Mouse (Mus musculus) liver, embryonic 11.5 days (tissue): ENCODE measurements around the gene Dyrk3. TPM values are rescaled to one million over a fixed set of nuclear protein-coding genes. Genes with fewer than 3 reads are reported as not detected.

Experiments used
- ATAC-seq: fragments of 200-750 bp; cut with Nextera tagmentation; replicated peaks from 2 replicates; pipeline ENCODE4 v1.8.0; 2017; ENCODE audit warnings: moderate number of reproducible peaks, mild to moderate bottlenecking, moderate TSS enrichment, moderate library complexity; ENCODE audit not compliant: low FRiP score
- DNase-seq: peaks from one replicate; pipeline ENCODE4 v3.0.0-alpha.2; 2017; ENCODE audit warnings: low spot score
- H3K27ac ChIP-seq: fragments of 300-500 bp; sonication (generic); 2 replicates; pipeline ENCODE4 v1.5.1; 2014; ENCODE audit warnings: mild to moderate bottlenecking, low read depth, low read length, control low read depth
- H3K27me3 ChIP-seq: fragments of 300-500 bp; sonication (generic); replicated peaks from 2 replicates; pipeline ENCODE4 v1.6.1; 2014; ENCODE audit warnings: low read length, mixed read lengths; ENCODE audit not compliant: control insufficient read depth, insufficient read depth
- H3K36me3 ChIP-seq: fragments of 300-500 bp; sonication (generic); 2 replicates; pipeline ENCODE4 v1.6.1; 2014; ENCODE audit warnings: mild to moderate bottlenecking, low read length, moderate library complexity, mixed read lengths; ENCODE audit not compliant: control insufficient read depth, insufficient read depth
- H3K4me1 ChIP-seq: fragments of 300-500 bp; sonication (generic); replicated peaks from 2 replicates; pipeline ENCODE4 v1.6.1; 2014; ENCODE audit warnings: low read length, mixed read lengths; ENCODE audit not compliant: control insufficient read depth, insufficient read depth
- H3K4me2 ChIP-seq: fragments of 300-500 bp; sonication (generic); 2 replicates; pipeline ENCODE4 v1.6.1; 2014; ENCODE audit warnings: mild to moderate bottlenecking, control low read depth, moderate library complexity
- H3K4me3 ChIP-seq: fragments of 300-500 bp; sonication (generic); 2 replicates; pipeline ENCODE4 v1.5.1; 2014; ENCODE audit warnings: low read depth, low read length, control low read depth
- H3K9ac ChIP-seq: fragments of 300-500 bp; sonication (generic); 2 replicates; pipeline ENCODE4 v1.6.1; 2014; ENCODE audit warnings: low read depth, low read length, control low read depth
- H3K9me3 ChIP-seq: fragments of 300-500 bp; sonication (generic); 2 replicates; pipeline ENCODE4 v1.6.1; 2016; ENCODE audit warnings: low read length, inconsistent platforms, mixed read lengths; ENCODE audit not compliant: control insufficient read depth
- WGBS: fragments of 180-500 bp; shearing (Covaris S2); extraction: QIAGEN DNeasy Blood & Tissue Kit; methylation state at CpG from one replicate; pipeline ENCODE4 v1.1.7; 2014; 5-methylcytosine and 5-hydroxymethylcytosine counted together
- polyA plus RNA-seq: library from polyadenylated mRNA; unstranded; fragments of >200 nt; fragmentation: Nextera tagmentation; extraction: Ambion mirVana; gene quantifications from 2 replicates; pipeline ENCODE4 v1.2.1, GENCODE M21; 2014

The Dyrk3 gene
- polyA plus RNA-seq = 11.7 and 16.2 TPM in 2 replicates

DNA sequence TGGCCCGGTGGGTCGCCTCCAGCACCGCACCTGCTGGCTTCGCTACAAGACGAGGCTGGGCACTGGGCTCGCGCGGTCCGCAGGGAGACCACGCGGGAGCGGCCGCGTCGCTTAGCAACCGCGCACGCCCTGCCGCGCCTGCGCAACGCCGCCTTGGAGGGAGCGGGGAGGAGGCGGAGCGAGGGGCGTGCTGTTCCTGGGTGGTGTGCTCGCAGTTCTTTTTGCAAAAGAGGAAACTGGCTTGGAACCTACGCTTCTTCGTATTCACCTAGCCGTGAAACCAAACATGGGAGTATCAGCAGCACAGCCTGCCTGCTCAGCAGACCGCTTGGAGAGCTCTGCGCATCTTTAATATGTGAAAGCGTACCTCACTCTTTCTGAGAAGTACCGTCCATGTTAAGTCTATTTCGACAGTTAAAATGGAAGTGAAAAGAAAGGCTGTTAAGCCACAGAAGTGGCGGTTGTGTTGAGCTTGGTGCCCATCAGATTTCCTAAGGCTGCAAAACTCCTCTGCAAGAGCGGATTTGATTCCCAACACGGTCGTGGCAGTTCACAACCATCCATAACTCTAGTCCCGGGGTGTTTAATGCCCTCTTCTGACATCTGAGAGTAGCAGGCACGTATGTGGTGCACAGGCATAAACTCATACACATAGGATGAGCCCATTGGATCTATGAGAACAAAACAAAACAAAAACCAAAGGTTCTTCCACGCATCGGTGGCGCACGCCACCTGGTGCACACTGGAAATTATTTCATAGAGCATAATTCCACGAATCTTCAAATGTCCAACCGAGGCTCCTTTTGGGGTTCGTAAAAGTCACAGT, at the start of gene Dyrk3:
Dyrk3 (minus strand) TSS at position 150 of the 826 bp plus-strand sequence.
- H3K9me3 ChIP-seq = no peaks in the 10 kb centered on the region
- WGBS = 5% methylated on average over 49 of the region's 49 CpGs
- H3K4me3 ChIP-seq = peak within 1 kb of the TSS; percentile 94
- H3K9ac ChIP-seq = peak within 1 kb of the TSS; percentile 92
- H3K4me1 ChIP-seq = peaks cover 21% of the 10 kb centered on the region
- DNase-seq (peak; percentile 91), ATAC-seq (peak; percentile 93)
- H3K27ac ChIP-seq = peak within 1 kb of the TSS; percentile 96
- H3K4me2 ChIP-seq = peak within 1 kb of the TSS; percentile 92
- H3K27me3 ChIP-seq = no peaks in the 10 kb centered on the region
- no peaks in the 10 kb centered on the region for H3K36me3 ChIP-seq

DNA sequence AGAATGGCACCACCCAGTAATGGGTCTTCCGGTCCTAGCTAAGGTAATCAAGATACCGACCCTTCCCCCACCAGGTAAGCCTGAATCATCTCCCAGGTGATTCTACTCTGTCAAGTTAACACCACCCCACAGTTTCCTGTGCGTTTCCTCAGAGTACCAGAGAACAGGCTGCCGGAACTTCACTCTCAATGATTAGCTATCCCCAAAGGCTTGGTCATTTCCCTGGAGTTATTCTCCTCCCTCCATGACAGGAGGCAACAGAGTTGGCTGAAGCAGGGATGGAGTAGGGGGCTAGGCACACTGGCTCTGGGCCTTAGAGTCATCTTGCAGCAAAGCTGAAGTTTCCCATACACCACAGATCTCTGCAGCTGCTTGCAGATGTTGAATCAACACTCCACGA, 49.7 kb upstream of the Dyrk3 start:
- Histone ChIP-seq H3K27ac (no peak overlapping the region), H3K4me3 (no peak overlapping the region), H3K4me2 (no peak overlapping the region), H3K9ac (no peak overlapping the region), H3K4me1 (no peaks in the 10 kb centered on the region), H3K36me3 (no peaks in the 10 kb centered on the region), H3K9me3 (no peaks in the 10 kb centered on the region), H3K27me3 (no peaks in the 10 kb centered on the region)
- no peak for ATAC-seq
- no peak for DNase-seq
- WGBS = 79% methylated on average over 5 of the region's 5 CpGs

DNA sequence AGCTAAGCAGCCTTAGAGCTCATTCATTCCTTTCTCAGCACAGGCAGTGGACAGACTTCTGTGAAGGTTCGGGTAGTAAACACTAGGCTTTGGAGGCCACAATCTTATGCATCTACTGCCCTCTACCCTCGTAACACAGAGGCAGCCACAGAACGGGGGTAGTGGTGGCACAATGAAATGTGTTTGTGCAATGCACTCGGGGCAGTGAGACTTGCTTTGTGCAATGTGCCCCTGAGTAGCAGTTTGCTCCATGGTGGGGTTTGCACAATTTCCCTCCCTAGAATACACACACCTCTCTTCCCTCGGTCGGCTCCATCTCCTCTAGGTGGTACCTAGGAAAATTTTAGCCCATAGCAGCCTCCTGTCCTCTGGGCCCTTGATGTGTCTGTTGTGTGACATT, 48.9 kb upstream of the Dyrk3 start:
- Histone ChIP-seq H3K27ac (no peak overlapping the region), H3K9ac (no peak overlapping the region), H3K4me3 (no peak overlapping the region), H3K36me3 (no peaks in the 10 kb centered on the region), H3K4me1 (no peaks in the 10 kb centered on the region), H3K27me3 (no peaks in the 10 kb centered on the region), H3K4me2 (no peak overlapping the region), H3K9me3 (no peaks in the 10 kb centered on the region)
- ATAC-seq (no peak), DNase-seq (no peak)
- 74% methylated on average over 6 of the region's 6 CpGs for WGBS

DNA sequence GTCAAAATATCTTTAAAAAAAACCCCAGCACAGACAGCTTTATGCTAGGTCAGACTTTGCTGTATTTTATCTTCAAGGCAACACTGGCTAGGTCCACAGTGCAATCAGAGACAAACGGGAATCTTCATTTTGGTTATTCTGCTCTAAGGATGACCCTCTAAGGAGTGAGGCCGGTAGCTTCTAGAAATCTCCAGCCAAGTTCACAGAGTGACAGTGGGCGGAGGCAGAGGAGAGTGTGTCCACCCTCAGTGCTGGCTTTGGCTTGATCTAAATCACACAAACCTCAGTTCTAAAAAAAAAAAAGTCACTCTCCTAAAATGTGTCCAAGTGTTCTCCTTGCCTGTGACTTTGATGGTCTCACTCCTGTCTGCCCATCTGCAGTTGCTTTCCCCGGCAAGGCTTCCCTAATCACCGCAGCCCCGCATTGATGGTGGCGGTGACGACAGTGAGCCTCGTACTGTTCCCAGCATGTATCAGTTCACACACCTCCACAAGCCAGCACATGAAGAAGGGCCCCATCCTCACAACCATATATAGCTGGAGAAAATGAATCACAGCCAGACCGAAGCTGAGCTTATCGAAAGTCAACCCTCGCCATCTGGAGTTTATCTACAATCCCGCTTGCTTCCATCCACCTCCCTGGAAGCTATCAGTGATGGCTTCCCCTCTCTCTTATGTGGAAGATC, 47.8 kb upstream of the Dyrk3 start:
- DNase-seq (no peak), ATAC-seq (no peak)
- Histone ChIP-seq H3K4me2 (no peak overlapping the region), H3K36me3 (no peaks in the 10 kb centered on the region), H3K9me3 (no peaks in the 10 kb centered on the region), H3K27ac (no peak overlapping the region), H3K4me1 (no peaks in the 10 kb centered on the region), H3K27me3 (no peaks in the 10 kb centered on the region), H3K9ac (no peak overlapping the region), H3K4me3 (no peak overlapping the region)
- whole genome bisulfite sequencing = 71% methylated on average over 13 of the region's 13 CpGs

DNA sequence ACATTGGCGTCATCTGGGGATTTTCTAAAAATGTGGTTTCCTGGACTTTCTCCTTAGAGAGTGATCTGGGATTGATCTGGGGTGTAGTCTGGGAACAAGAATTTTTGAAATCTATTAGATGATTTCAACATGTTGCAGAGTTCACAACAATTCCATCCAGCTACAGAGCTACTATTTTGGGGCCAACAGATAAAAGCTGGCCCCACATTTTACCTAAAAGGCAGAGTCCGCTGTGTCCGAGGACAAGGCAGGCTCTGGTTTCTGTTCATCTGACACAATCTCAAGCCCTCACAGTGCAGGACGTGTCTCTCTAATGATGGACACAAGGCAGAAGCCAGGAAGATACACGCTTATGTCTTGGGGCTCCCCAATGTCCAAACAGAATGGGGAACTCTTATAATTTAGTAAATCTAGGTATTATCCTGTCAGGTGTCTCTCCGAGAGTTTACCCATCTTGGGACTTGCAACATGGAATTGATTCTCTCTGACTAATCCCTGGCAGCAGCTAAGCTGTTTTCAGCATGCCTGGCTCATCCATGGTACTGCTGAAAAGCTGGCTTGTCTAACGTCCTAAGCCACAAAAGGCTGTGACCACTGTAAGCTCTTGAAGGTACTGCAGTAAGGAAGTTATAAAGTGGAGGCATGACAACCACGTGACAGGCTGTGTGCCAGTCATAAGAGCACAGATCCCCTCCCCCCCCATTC, 47.0 kb upstream of the Dyrk3 start:
- Histone ChIP-seq H3K4me2 (no peak overlapping the region), H3K27ac (no peak overlapping the region), H3K9ac (no peak overlapping the region), H3K4me1 (no peaks in the 10 kb centered on the region), H3K9me3 (no peaks in the 10 kb centered on the region), H3K36me3 (no peaks in the 10 kb centered on the region), H3K4me3 (no peak overlapping the region), H3K27me3 (no peaks in the 10 kb centered on the region)
- DNase-seq (no peak), ATAC-seq (no peak)
- 63% methylated on average over 8 of the region's 8 CpGs for WGBS

DNA sequence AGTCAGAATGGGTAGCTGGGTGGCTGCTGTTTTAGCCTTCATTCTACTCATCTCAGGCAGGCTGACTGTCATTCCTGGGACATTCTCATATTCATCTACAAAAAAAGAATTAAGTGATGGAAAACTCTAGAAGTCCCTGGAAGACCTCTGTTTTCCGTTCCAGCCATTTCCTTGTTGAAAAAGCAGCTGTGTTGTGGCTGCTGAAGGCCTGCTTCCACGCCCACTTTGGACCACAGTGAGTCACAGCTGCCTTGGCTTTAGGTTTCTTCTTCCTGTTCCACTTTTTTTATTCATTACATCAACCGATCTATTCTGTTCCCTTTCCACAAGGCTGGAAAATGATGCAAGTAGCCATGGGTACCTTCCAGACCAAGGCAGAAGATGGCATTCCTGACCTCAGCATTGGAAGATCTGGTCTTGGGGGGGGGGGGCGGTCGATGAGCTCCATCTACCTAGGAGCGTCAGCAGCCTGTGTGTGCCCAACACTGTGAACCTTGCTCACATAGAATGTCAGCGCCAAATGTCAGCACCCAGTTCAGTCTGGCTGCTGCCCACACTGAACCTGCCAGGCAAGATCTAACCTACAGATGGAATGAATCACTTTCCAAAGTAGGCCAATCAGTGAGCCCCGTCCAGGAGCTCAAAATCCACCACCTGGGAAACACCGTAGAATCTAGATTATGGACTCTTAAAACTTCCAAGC, 46.3 kb upstream of the Dyrk3 start:
- no peak overlapping the region for H3K4me2 ChIP-seq
- no peak for ATAC-seq
- no peaks in the 10 kb centered on the region for H3K27me3 ChIP-seq
- no peaks in the 10 kb centered on the region for H3K9me3 ChIP-seq
- H3K36me3 ChIP-seq = no peaks in the 10 kb centered on the region
- H3K9ac ChIP-seq = no peak overlapping the region
- 70% methylated on average over 9 of the region's 9 CpGs for WGBS
- H3K4me1 ChIP-seq = no peaks in the 10 kb centered on the region
- no peak overlapping the region for H3K27ac ChIP-seq
- no peak overlapping the region for H3K4me3 ChIP-seq
- DNase-seq = no peak

DNA sequence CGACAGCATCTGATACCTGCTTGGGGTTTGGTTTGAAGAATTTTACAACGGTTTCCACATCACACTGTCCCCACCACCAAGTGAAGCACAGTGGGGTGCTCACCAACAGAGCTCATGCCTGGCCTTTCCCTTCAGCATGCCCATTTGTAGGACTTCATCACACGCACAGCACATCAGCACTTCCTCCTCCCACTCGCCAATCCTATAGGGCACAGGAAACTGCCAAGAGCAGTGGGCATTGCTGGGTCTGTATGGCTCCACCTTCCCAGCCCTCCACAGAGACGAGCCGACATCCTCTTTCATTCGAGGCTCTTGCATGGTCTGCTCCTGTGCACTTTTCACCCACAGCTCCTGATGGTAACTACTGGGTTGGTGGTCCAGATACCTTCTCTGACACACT, 45.1 kb upstream of the Dyrk3 start:
- no peak overlapping the region for H3K27ac ChIP-seq
- DNase-seq (no peak), ATAC-seq (no peak)
- no peak overlapping the region for H3K4me3 ChIP-seq
- no peaks in the 10 kb centered on the region for H3K9me3 ChIP-seq
- H3K9ac ChIP-seq = no peak overlapping the region
- WGBS = 71% methylated on average over 7 of the region's 7 CpGs
- H3K4me1 ChIP-seq = no peaks in the 10 kb centered on the region
- no peak overlapping the region for H3K4me2 ChIP-seq
- no peaks in the 10 kb centered on the region for H3K27me3 ChIP-seq
- H3K36me3 ChIP-seq = no peaks in the 10 kb centered on the region
